Mouse (Mus musculus) embryonic facial prominence, embryonic 14.5 days (tissue): Measurements from ENCODE around the gene Ush2a. TPM values are rescaled to one million over a fixed set of nuclear protein-coding genes. Genes with fewer than 3 reads are reported as not detected.
A peak's percentile ranks its signal among the peaks of the same experiment; 100 is the strongest.

Experiments used
- ATAC-seq: fragments of 200-750 bp; cut with Nextera tagmentation; 2 replicates; pipeline ENCODE4 v1.8.0; 2017; ENCODE audit warnings: low read depth, moderate number of reproducible peaks, moderate TSS enrichment
- DNase-seq: peaks from one replicate; pipeline ENCODE4 v3.0.0-alpha.2; 2015; ENCODE audit warnings: low spot score
- H3K27ac ChIP-seq: fragments of 300-500 bp; sonication (generic); replicated peaks from 2 replicates; pipeline ENCODE4 v1.5.1; 2014; ENCODE audit warnings: low read depth, mild to moderate bottlenecking, low read length, moderate library complexity
- H3K27me3 ChIP-seq: fragments of 300-500 bp; sonication (generic); replicated peaks from 2 replicates; pipeline ENCODE4 v1.6.1; 2014; ENCODE audit warnings: low read length; ENCODE audit not compliant: control insufficient read depth, insufficient read depth
- H3K36me3 ChIP-seq: fragments of 300-500 bp; sonication (generic); 2 replicates; pipeline ENCODE4 v1.6.1; 2014; ENCODE audit warnings: low read length, mixed read lengths; ENCODE audit not compliant: control insufficient read depth, insufficient read depth
- H3K4me1 ChIP-seq: fragments of 300-500 bp; sonication (generic); 2 replicates; pipeline ENCODE4 v1.6.1; 2014; ENCODE audit warnings: antibody characterized with exemption, low read length; ENCODE audit not compliant: control insufficient read depth, insufficient read depth
- H3K4me2 ChIP-seq: fragments of 300-500 bp; sonication (generic); 2 replicates; pipeline ENCODE4 v1.6.1; 2014; ENCODE audit warnings: low read depth, mild to moderate bottlenecking, low read length, moderate library complexity, mixed read lengths
- H3K4me3 ChIP-seq: fragments of 300-500 bp; sonication (generic); 2 replicates; pipeline ENCODE4 v1.5.1; 2014; ENCODE audit warnings: low read depth, mild to moderate bottlenecking, low read length
- H3K9ac ChIP-seq: fragments of 300-500 bp; sonication (generic); 2 replicates; pipeline ENCODE4 v1.6.1; 2014; ENCODE audit warnings: low read depth, mild to moderate bottlenecking, low read length, moderate library complexity, mixed read lengths
- H3K9me3 ChIP-seq: fragments of 300-500 bp; sonication (generic); 2 replicates; pipeline ENCODE4 v1.6.1; 2016; ENCODE audit warnings: low read length; ENCODE audit not compliant: control insufficient read depth
- WGBS: fragments of 180-500 bp; shearing (Covaris S2); extraction: QIAGEN DNeasy Blood & Tissue Kit; methylation state at CpG from one replicate; pipeline ENCODE4 v1.1.7; 2014; 5-methylcytosine and 5-hydroxymethylcytosine counted together
- polyA plus RNA-seq: library from polyadenylated mRNA; unstranded; fragments of >200 nt; fragmentation: Nextera tagmentation; extraction: Ambion mirVana; gene quantifications from 2 replicates; pipeline ENCODE4 v1.2.1, GENCODE M21; 2014

Ush2a gene
- polyA plus RNA-seq, 1 experiment from 2014 or later = 0.25 TPM

GRCm38 (mm10) chr1:188948276-188948675 is 686.5 kb downstream of the Ush2a start:
- whole genome bisulfite sequencing = 62% methylated on average over 9 of the region's 9 CpGs
- Histone ChIP-seq H3K36me3 (no peaks in the 10 kb centered on the region), H3K4me1 (peaks cover 5% of the 10 kb centered on the region; the same call in 1 of the 2 replicates), H3K4me2 (no peak overlapping the region), H3K27me3 (no peaks in the 10 kb centered on the region), H3K9me3 (no peaks in the 10 kb centered on the region), H3K27ac (no peak overlapping the region), H3K9ac (no peak overlapping the region), H3K4me3 (no peak overlapping the region)
- DNase-seq (peak; percentile 9), ATAC-seq (no peak)

DNA sequence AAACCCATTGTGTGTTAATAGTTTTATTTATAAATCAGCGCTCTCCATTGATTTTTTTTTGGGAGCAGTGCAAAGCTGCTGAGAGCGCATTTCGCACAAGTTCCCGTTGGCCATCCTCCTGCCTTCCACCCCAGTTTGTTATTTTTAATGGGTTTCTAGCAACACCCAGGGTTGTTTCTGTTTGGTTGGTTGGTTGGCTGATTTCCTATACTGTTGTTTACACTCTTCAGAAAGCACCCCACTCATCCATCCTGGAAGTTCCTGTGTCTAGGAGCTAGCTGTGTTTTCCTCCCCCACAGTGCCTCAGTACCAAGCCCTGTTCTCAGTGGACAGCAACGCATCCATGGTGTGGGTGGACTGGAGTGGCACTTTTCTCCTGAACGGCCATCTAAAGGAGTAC is 689.3 kb downstream of the Ush2a start:
- DNase-seq (no peak), ATAC-seq (no peak)
- no peaks in the 10 kb centered on the region for H3K27me3 ChIP-seq
- no peak overlapping the region for H3K4me2 ChIP-seq
- H3K4me1 ChIP-seq = no peaks in the 10 kb centered on the region
- WGBS = 92% methylated on average over 6 of the region's 6 CpGs
- H3K9me3 ChIP-seq = no peaks in the 10 kb centered on the region
- no peaks in the 10 kb centered on the region for H3K36me3 ChIP-seq
- H3K27ac ChIP-seq = no peak overlapping the region
- no peak overlapping the region for H3K9ac ChIP-seq
- no peak overlapping the region for H3K4me3 ChIP-seq

DNA sequence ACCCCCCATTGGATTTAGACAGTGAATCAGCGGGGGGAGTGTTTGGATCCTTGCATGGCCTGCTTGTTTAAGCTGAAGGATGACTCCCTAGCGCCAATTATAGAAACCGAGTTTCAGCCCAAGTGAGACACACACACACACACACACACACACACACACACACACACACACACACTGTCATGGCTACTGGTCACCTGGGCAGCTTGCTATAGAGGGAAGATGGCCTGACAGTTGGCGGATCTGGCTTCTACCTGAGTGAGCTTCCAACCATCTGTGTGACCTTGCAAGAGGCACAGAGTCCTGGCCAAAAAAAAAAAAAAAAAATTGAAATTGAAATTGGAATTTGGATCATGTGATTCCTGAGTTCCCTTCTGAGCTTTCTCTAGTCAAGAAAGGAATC is 690.7 kb downstream of the Ush2a start:
- ATAC-seq = no peak
- no peak overlapping the region for H3K9ac ChIP-seq
- WGBS = 85% methylated on average over 4 of the region's 4 CpGs

GRCm38 (mm10) chr1:188973078-188973477 is 711.3 kb downstream of the Ush2a start:
- H3K9ac ChIP-seq = no peak overlapping the region
- no peaks in the 10 kb centered on the region for H3K27me3 ChIP-seq
- H3K4me1 ChIP-seq = no peaks in the 10 kb centered on the region
- no peak overlapping the region for H3K4me2 ChIP-seq
- WGBS = 82% methylated on average over 6 of the region's 6 CpGs
- DNase-seq = no peak
- H3K36me3 ChIP-seq = peaks cover 86% of the 10 kb centered on the region
- ATAC-seq = no peak
- no peak overlapping the region for H3K4me3 ChIP-seq
- H3K9me3 ChIP-seq = no peaks in the 10 kb centered on the region
- H3K27ac ChIP-seq = no peak overlapping the region

More for the DNA sequence above, 690.7 kb downstream of the Ush2a start:
- DNase-seq = no peak
- H3K4me1 ChIP-seq = no peaks in the 10 kb centered on the region
- no peaks in the 10 kb centered on the region for H3K27me3 ChIP-seq
- no peak overlapping the region for H3K4me2 ChIP-seq
- H3K4me3 ChIP-seq = no peak overlapping the region
- H3K9me3 ChIP-seq = peaks cover 4% of the 10 kb centered on the region; the same call in 1 of the 2 replicates
- no peak overlapping the region for H3K27ac ChIP-seq
- no peaks in the 10 kb centered on the region for H3K36me3 ChIP-seq

GRCm38 (mm10) chr1:188973926-188974325 is 712.1 kb downstream of the Ush2a start:
- no peaks in the 10 kb centered on the region for H3K27me3 ChIP-seq
- H3K4me3 ChIP-seq = no peak overlapping the region
- no peaks in the 10 kb centered on the region for H3K4me1 ChIP-seq
- ATAC-seq = no peak
- H3K9ac ChIP-seq = no peak overlapping the region
- peaks cover 86% of the 10 kb centered on the region for H3K36me3 ChIP-seq
- H3K9me3 ChIP-seq = no peaks in the 10 kb centered on the region
- no peak for DNase-seq
- WGBS = 89% methylated on average over 16 of the region's 16 CpGs
- H3K4me2 ChIP-seq = no peak overlapping the region
- H3K27ac ChIP-seq = no peak overlapping the region

DNA sequence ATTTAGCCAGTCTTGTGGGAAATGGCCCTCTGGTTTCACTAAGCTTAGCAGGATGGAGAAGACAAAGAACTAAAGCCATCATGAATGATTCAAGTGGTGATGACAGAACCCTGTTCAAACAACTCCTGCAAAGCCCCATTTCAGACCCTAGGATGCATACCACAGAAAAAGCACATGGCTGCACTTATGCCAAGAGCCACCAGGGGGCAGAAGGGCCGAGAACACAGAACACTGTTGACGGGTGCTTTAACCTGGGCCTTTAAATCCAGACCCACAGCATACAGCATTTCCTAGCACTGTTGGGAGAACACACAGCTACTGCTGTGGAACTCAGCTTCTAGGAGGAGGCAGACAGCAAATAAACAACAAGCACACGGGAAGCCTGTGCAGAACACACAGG is 718.2 kb downstream of the Ush2a start:
- Histone ChIP-seq H3K9ac (no peak overlapping the region), H3K27ac (no peak overlapping the region), H3K4me2 (no peak overlapping the region), H3K4me3 (no peak overlapping the region), H3K4me1 (no peaks in the 10 kb centered on the region), H3K36me3 (peaks cover 88% of the 10 kb centered on the region), H3K27me3 (no peaks in the 10 kb centered on the region), H3K9me3 (no peaks in the 10 kb centered on the region)
- WGBS = 27% methylated on average over 3 of the region's 3 CpGs
- ATAC-seq (peak; percentile 41; the same call in 1 of the 2 replicates), DNase-seq (peak; percentile 41)

- ATAC-seq = no peak
- WGBS = 33% methylated on average over 4 of the region's 4 CpGs
- peaks cover 60% of the 10 kb centered on the region for H3K36me3 ChIP-seq
- peak; percentile 55 for DNase-seq
- H3K9ac ChIP-seq = no peak overlapping the region
- no peaks in the 10 kb centered on the region for H3K27me3 ChIP-seq
- no peak overlapping the region for H3K4me2 ChIP-seq
- no peaks in the 10 kb centered on the region for H3K9me3 ChIP-seq
- H3K4me3 ChIP-seq = no peak overlapping the region
- H3K4me1 ChIP-seq = no peaks in the 10 kb centered on the region
- peak overlapping the region; percentile 39; the same call in 1 of the 2 replicates for H3K27ac ChIP-seq
These were observed 731.4 kb downstream of the Ush2a start for GRCm38 (mm10) chr1:188993218-188993617.

- Histone ChIP-seq H3K4me1 (no peaks in the 10 kb centered on the region), H3K4me3 (no peak overlapping the region), H3K4me2 (no peak overlapping the region), H3K9me3 (no peaks in the 10 kb centered on the region), H3K9ac (no peak overlapping the region), H3K27ac (no peak overlapping the region), H3K27me3 (no peaks in the 10 kb centered on the region), H3K36me3 (peaks cover 43% of the 10 kb centered on the region)
- 91% methylated on average over 3 of the region's 3 CpGs for WGBS
- no peak for ATAC-seq
- DNase-seq = no peak
These were observed 736.1 kb downstream of the Ush2a start for GRCm38 (mm10) chr1:188997921-188998320.

DNA sequence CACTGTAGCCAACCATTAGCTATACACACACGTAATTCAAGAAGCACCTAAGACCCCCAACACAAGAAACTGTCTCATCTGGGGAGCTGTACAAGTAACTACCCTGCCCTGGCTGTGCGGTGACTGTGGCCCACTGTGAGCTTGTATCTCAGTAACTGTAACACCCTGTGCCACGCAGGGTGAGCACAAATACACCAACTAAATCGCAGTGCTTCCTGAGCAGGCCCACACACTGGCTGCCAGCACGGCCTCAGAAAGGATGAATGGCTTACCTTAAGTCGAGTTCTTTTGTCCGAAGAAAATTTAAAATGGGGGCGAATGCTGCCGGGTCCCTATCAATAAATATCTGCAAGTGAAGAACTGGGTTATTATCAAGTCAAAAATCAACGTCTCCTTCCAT is 738.2 kb downstream of the Ush2a start:
- Histone ChIP-seq H3K9ac (no peak overlapping the region), H3K27me3 (no peaks in the 10 kb centered on the region), H3K4me1 (no peaks in the 10 kb centered on the region), H3K4me3 (no peak overlapping the region), H3K27ac (no peak overlapping the region), H3K4me2 (no peak overlapping the region), H3K36me3 (peaks cover 44% of the 10 kb centered on the region), H3K9me3 (no peaks in the 10 kb centered on the region)
- ATAC-seq = no peak
- no peak for DNase-seq
- WGBS = 88% methylated on average over 10 of the region's 10 CpGs
